Mouse (Mus musculus) midbrain, postnatal 0 days (tissue): ENCODE results near the gene Usp21. TPM values are rescaled to one million over a fixed set of nuclear protein-coding genes. Genes with fewer than 3 reads are reported as not detected.

Source experiments
- ATAC-seq: fragments of 200-750 bp; cut with Nextera tagmentation; 2 replicates; pipeline ENCODE4 v1.8.0; 2017; ENCODE audit warnings: moderate number of reproducible peaks, mild to moderate bottlenecking, moderate TSS enrichment, moderate library complexity; ENCODE audit not compliant: low FRiP score
- DNase-seq: peaks from one replicate; pipeline ENCODE4 v3.0.0-alpha.2; 2015; ENCODE audit warnings: low spot score
- H3K27ac ChIP-seq: fragments of 300-500 bp; sonication (generic); 2 replicates; pipeline ENCODE4 v1.5.1; 2014; ENCODE audit warnings: low read depth, mild to moderate bottlenecking, low read length, mixed read lengths
- H3K27me3 ChIP-seq: fragments of 300-500 bp; sonication (generic); 2 replicates; pipeline ENCODE4 v1.6.1; 2014; ENCODE audit warnings: low read length, control low read depth, mixed read lengths; ENCODE audit not compliant: insufficient read depth
- H3K36me3 ChIP-seq: fragments of 300-500 bp; sonication (generic); 2 replicates; pipeline ENCODE4 v1.6.1; 2014; ENCODE audit warnings: low read length, control low read depth, mixed read lengths; ENCODE audit not compliant: insufficient read depth
- H3K4me1 ChIP-seq: fragments of 300-500 bp; sonication (generic); 2 replicates; pipeline ENCODE4 v1.6.1; 2014; ENCODE audit warnings: mild to moderate bottlenecking, control low read depth, antibody characterized with exemption, low read length, mixed read lengths; ENCODE audit not compliant: insufficient read depth
- H3K4me2 ChIP-seq: fragments of 300-500 bp; sonication (generic); 2 replicates; pipeline ENCODE4 v1.6.1; 2014; ENCODE audit warnings: low read depth, mild to moderate bottlenecking, low read length, mixed read lengths; ENCODE audit not compliant: poor library complexity, severe bottlenecking
- H3K4me3 ChIP-seq: fragments of 300-500 bp; sonication (generic); 2 replicates; pipeline ENCODE4 v1.5.1; 2014; ENCODE audit warnings: low read depth, mild to moderate bottlenecking, low read length, moderate library complexity
- H3K9ac ChIP-seq: fragments of 300-500 bp; sonication (generic); replicated peaks from 2 replicates; pipeline ENCODE4 v1.6.1; 2014; ENCODE audit warnings: mild to moderate bottlenecking, low read length, moderate library complexity, mixed read lengths; ENCODE audit not compliant: poor library complexity, severe bottlenecking
- H3K9me3 ChIP-seq: fragments of 300-500 bp; sonication (generic); 2 replicates; pipeline ENCODE4 v1.6.1; 2016; ENCODE audit warnings: low read length, control low read depth
- CTCF ChIP-seq: IDR thresholded peaks from 2 replicates; pipeline ENCODE4 v1.5.1; 2016; ENCODE audit warnings: antibody characterized with exemption, mild to moderate bottlenecking
- WGBS: fragments of 180-500 bp; shearing (Covaris S2); extraction: QIAGEN DNeasy Blood & Tissue Kit; methylation state at CpG from one replicate; pipeline ENCODE4 v1.1.7; 2014; 5-methylcytosine and 5-hydroxymethylcytosine counted together
- polyA plus RNA-seq: library from polyadenylated mRNA; unstranded; fragments of >200 nt; fragmentation: Nextera tagmentation; extraction: Ambion mirVana; gene quantifications from 2 replicates; pipeline ENCODE4 v1.2.1, GENCODE M21; 2015
- total RNA-seq: library from RNA; depleted of rRNA; stranded (reverse); fragments of >200 nt; gene quantifications from 2 replicates; pipeline ENCODE4 v1.2.3, GENCODE M21; 2014

Usp21 gene
- total and polyA plus RNA-seq, 2 experiments from 2014 or later = 65.9 to 82.6 TPM

DNA sequence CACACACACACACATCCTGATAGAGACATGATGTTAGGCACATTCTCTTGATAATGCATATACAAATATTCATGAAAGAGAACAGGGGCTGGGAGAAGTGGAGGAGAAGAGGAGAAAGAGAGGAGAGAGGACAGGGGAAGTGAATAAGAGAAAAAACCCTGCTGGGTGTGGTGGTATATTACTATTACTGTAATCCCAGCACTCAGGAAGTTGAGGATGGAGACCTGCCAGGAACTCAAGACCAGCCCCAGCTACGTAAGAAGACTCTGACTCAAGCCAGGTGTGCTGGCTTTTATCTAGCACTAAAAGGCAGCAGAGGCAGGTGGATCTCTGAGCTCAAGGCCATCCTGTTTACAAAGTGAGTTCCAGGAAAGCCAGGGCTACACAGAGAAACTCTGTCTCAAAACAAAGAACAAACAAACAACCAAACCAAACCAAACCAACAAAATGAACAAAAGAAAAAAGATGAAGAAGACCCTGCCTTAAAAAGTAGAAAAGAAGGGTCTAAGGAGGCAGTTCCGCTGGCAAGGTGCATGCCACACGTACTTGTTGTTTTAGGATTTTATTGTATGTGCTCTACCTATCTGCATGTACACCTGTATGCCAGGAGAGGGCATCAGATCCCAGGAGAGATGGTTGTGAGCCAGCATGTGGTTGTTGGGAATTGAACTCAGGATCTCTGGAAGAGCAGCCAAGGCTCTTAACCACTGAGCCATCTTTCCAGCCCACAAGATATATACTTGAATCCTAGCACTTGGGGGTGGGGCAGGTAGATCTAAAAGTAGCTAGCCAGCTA is 23.9 kb downstream of the Usp21 start:
- TF ChIP-seq CTCF = peak; percentile 40
- H3K27ac ChIP-seq = peak overlapping the region; percentile 59
- no peak overlapping the region for H3K4me3 ChIP-seq
- peaks cover 5% of the 10 kb centered on the region; the same call in 1 of the 2 replicates for H3K4me1 ChIP-seq
- no peak for DNase-seq
- H3K4me2 ChIP-seq = peak overlapping the region; percentile 32; the same call in 1 of the 2 replicates
- no peaks in the 10 kb centered on the region for H3K9me3 ChIP-seq
- 84% methylated on average over 3 of the region's 3 CpGs for WGBS
- no peaks in the 10 kb centered on the region for H3K27me3 ChIP-seq
- no peak overlapping the region for H3K9ac ChIP-seq
- no peaks in the 10 kb centered on the region for H3K36me3 ChIP-seq
- ATAC-seq = no peak

DNA sequence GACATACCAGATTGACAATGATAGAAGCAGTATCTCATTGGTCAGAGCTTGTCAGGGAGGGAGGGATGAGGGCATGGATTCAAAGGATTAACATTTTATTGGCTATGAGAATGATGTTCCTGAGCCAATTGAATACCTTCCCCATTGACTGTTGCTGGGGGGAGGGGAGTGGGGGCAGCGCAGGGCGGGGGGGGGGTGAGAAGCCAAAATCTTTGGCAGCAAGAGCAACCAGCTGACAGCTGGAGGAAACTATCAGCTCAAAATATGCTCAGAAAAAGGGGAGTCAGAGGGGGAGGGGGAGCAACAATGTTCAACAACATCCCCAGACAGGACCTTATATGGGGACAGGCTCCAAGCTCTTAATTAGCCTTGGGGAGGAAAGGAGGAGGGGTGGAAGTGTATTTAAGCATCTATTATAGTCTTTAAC is 24.6 kb downstream of the Usp21 start:
- TF ChIP-seq CTCF = no peak
- H3K4me2 ChIP-seq = peak overlapping the region; percentile 32
- H3K9me3 ChIP-seq = no peaks in the 10 kb centered on the region
- H3K27ac ChIP-seq = peak overlapping the region; percentile 59
- H3K9ac ChIP-seq = no peak overlapping the region
- WGBS = 0% methylated on average over 2 of the region's 2 CpGs
- H3K4me3 ChIP-seq = no peak overlapping the region
- no peaks in the 10 kb centered on the region for H3K36me3 ChIP-seq
- H3K27me3 ChIP-seq = no peaks in the 10 kb centered on the region
- peaks cover 5% of the 10 kb centered on the region; the same call in 1 of the 2 replicates for H3K4me1 ChIP-seq
- ATAC-seq = peak; percentile 95
- peak; percentile 93 for DNase-seq

DNA sequence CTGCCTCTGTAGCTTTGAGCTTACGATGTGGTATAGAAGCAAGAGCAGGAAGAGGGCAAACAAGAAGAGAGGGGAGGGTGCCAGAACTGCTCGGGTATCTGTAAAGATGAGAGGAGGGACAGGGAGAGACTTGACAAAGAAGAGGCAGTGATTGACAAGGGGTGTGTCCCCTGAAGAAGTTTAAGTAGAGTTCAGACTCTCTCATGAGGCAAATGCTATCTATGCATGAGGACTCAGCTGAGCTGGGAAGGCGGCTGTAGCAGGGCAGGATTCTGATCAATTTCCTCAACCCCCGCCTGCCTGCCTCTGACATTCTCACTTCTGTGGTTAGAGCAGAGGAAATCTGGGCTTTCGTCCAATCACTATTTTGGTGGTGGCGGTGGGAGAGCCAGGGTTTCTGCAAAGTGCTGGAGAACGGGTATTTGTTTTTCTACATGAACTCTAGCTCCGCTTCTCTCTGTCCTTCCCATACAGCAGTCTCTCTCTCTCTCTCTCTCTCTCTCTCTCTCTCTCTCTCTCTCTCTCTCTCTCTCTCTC is 25.1 kb downstream of the Usp21 start:
- Histone ChIP-seq H3K4me1 (peaks cover 5% of the 10 kb centered on the region; the same call in 1 of the 2 replicates), H3K36me3 (no peaks in the 10 kb centered on the region), H3K27me3 (no peaks in the 10 kb centered on the region), H3K9ac (peak overlapping the region; percentile 30), H3K4me3 (peak overlapping the region; percentile 28), H3K27ac (peak overlapping the region; percentile 73), H3K4me2 (peak overlapping the region; percentile 51), H3K9me3 (no peaks in the 10 kb centered on the region)
- 1% methylated on average over 8 of the region's 8 CpGs for WGBS
- DNase-seq (peak; percentile 85), ATAC-seq (peak; percentile 79)
- TF ChIP-seq CTCF = no peak

DNA sequence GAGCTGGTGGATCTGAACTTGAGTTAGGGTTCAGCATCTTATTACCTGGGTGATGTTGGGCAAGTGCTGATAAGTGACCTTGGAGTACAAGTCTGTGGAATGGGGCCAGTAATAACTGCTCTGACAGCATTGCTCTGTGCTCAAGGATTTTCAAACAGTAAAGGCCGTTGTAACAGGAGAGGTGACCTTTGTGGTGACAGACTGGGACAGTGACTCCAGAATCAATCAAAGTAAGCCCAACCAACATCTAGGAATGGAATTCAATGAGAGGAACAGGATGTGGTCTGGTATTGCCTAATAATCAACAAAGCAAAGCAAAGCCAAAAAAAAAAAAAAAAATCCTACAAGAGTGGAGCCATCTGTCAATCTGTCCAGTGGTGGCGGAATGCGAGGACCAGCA is 27.5 kb downstream of the Usp21 start:
- H3K9me3 ChIP-seq = no peaks in the 10 kb centered on the region
- H3K36me3 ChIP-seq = no peaks in the 10 kb centered on the region
- no peak for DNase-seq
- WGBS = 91% methylated on average over 3 of the region's 3 CpGs
- H3K27ac ChIP-seq = no peak overlapping the region
- no peaks in the 10 kb centered on the region for H3K27me3 ChIP-seq
- no peak overlapping the region for H3K4me3 ChIP-seq
- H3K4me1 ChIP-seq = peaks cover 5% of the 10 kb centered on the region; the same call in 1 of the 2 replicates
- H3K9ac ChIP-seq = no peak overlapping the region
- TF ChIP-seq CTCF = no peak
- ATAC-seq = no peak
- no peak overlapping the region for H3K4me2 ChIP-seq

DNA sequence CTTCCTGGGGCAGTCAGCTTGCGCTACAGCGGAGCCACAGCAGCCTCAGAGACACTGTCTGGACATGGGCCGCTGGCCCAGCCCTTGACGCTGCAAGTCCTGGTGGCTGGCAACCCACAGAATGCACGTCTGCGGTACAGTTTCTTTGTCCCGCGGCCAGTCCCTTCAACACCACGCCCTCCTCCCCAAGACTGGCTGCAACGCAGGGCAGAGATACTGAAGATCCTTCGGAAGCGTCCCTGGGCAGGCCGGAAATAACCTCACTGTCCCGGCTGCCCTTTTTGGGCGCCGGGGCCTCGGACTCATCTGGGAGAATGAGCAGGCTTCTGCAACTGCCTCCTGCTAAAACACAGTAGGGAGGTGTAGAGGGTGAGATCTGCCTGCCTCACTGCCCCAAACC is 28.9 kb downstream of the Usp21 start:
- DNase-seq = no peak
- ATAC-seq = no peak
- no peak overlapping the region for H3K4me2 ChIP-seq
- no peak overlapping the region for H3K9ac ChIP-seq
- H3K27ac ChIP-seq = no peak overlapping the region
- peaks cover 5% of the 10 kb centered on the region; the same call in 1 of the 2 replicates for H3K4me1 ChIP-seq
- WGBS = 87% methylated on average over 17 of the region's 17 CpGs
- no peak overlapping the region for H3K4me3 ChIP-seq
- H3K36me3 ChIP-seq = no peaks in the 10 kb centered on the region
- no peaks in the 10 kb centered on the region for H3K27me3 ChIP-seq
- no peak for TF ChIP-seq CTCF
- no peaks in the 10 kb centered on the region for H3K9me3 ChIP-seq

DNA sequence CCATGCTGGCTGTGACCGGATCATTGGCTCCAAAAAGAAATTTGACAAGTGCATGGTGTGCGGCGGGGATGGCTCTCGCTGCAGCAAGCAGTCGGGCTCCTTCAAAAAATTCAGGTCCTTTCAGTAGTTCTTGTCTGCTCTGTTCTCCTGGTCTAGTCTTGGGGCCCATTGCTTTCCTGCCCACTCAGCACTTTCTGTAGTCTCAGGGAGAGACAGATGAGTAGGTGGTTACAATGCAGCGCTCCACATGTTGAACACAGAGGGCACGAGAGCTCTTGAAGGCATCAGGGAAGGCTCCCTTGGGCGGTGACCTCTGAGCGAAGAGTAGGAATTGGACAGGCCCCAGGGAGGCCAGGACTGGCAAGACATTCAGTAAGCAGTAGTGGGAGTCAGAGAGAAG is 30.0 kb downstream of the Usp21 start:
- Histone ChIP-seq H3K4me2 (no peak overlapping the region), H3K4me1 (no peaks in the 10 kb centered on the region), H3K9me3 (no peaks in the 10 kb centered on the region), H3K36me3 (no peaks in the 10 kb centered on the region), H3K4me3 (no peak overlapping the region), H3K27ac (no peak overlapping the region), H3K9ac (no peak overlapping the region), H3K27me3 (no peaks in the 10 kb centered on the region)
- DNase-seq = no peak
- ATAC-seq = no peak
- WGBS = 86% methylated on average over 9 of the region's 9 CpGs
- no peak for TF ChIP-seq CTCF
